Comparison of ENCODE assay signal across 8 mouse cellular contexts in genomic region chr14:55125711-55126110, GRCm38 (mm10). TPM values are rescaled to one million over a fixed set of nuclear protein-coding genes. Genes with fewer than 3 reads are reported as not detected.
"Had no signal": no experiment of that assay in that cellular context is flagged by ENCODE, and none has a peak within 500 bp of the region (broad histone marks: within the 10 kb centered on the region; RNA-seq: fewer than 3 reads in every experiment).

No protein-coding gene starts in this region.

- DNase-seq: lung, adult 2 months; lung, postnatal 14 days; lung, postnatal 36 days; right cerebral cortex, postnatal 14 days; thymus, postnatal 14 days; thymus, postnatal 36 days had no signal

RNA-seq across cellular contexts. Expression of gene Jph4, which starts 9.0 kb away (rescaled TPM):
- total RNA-seq: megakaryocyte progenitor cell, adult 5-6 weeks; monocyte, adult 5-6 weeks had no signal
